Mouse (Mus musculus): Measurements from ENCODE around the gene Maml3. TPM values are rescaled to one million over a fixed set of nuclear protein-coding genes. Genes with fewer than 3 reads are reported as not detected.

Maml3 gene
- polyA plus RNA-seq, 1 experiment from 2014 or later = 5.4 TPM

DNA sequence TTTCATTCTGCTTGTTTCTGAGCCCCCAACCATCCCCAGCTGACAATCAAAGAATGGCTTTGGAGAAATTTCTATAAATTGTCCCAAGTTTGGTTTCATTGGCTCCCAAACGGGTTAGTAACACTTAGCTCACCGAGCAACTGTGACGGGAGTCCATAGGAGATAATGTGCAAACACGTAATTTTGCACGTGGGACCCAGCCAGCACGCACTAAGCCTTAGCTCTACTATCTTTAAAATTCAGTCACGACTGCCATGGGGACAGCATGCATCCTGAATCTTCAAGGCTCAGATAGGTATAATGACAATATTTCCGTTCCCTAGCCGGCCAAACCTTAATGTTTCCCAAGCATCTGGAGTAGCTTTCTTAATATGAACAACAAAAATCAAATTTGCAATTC lies 243.2 kb downstream of the Maml3 start:
- 87% methylated on average over 9 of the region's 9 CpGs for whole genome bisulfite sequencing
- ATAC-seq (ENCODE audit: insufficient number of reproducible peaks, insufficient read depth, low FRiP score, low TSS enrichment, low read depth) = no peak
- peaks cover 23% of the 10 kb centered on the region for H3K4me1 ChIP-seq (replicated peaks)
- no peak overlapping the region for H3K9ac ChIP-seq (replicated peaks)
- no peak overlapping the region for H3K4me3 ChIP-seq (replicated peaks)
- H3K4me2 ChIP-seq = no peak overlapping the region
- H3K27me3 ChIP-seq = no peaks in the 10 kb centered on the region
- no peak overlapping the region for H3K27ac ChIP-seq
- no peaks in the 10 kb centered on the region for H3K36me3 ChIP-seq
- no peaks in the 10 kb centered on the region for H3K9me3 ChIP-seq

DNA sequence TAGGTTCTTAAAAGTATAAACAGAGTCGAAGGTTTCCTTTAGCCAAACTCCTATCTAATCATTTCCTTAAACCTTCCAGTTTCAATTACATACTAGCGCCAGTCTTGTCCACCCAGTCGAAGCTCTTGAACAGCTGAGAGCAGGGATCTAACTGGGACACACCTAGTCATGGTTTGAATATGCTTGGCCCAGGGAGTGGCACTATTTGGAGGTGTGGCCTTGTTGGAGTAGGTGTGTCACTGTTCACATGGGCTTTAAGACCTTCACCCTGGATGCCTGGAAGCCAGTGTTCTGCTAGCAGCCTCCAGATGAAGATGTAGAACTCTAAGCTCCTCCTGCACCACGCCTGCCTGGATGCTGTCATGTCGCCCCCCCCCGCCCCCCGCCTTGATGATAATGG lies 244.4 kb downstream of the Maml3 start:
- H3K27ac ChIP-seq = no peak overlapping the region
- no peak for ATAC-seq (ENCODE audit: insufficient number of reproducible peaks, insufficient read depth, low FRiP score, low TSS enrichment, low read depth)
- peaks cover 8% of the 10 kb centered on the region for H3K36me3 ChIP-seq
- H3K9ac ChIP-seq (replicated peaks) = no peak overlapping the region
- no peak overlapping the region for H3K4me3 ChIP-seq (replicated peaks)
- 83% methylated on average over 7 of the region's 7 CpGs for WGBS
- no peaks in the 10 kb centered on the region for H3K9me3 ChIP-seq
- no peak overlapping the region for H3K4me2 ChIP-seq
- H3K4me1 ChIP-seq (replicated peaks) = peaks cover 23% of the 10 kb centered on the region
- no peaks in the 10 kb centered on the region for H3K27me3 ChIP-seq

DNA sequence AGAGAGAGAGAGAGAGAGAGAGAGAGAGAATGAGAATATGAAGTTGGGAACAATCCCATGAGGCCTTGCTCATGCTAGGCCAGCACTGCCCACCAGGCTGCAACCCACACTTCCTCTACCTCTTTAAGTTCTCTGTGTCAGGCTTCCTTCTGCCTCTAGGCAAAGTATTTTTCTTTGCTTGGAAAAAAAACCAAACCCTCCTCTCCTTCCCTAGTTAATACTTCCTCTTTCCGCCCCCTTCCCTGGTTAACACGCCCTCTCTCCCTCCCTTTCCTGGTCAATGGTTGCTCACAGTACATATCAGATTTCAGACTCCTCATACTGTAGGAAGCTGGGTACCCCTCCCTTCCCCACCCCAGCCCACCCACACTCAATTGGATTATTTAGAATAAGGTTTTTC lies 245.7 kb downstream of the Maml3 start:
- Histone ChIP-seq H3K27me3 (no peaks in the 10 kb centered on the region), H3K36me3 (peaks cover 8% of the 10 kb centered on the region), H3K4me2 (no peak overlapping the region), H3K9ac (replicated peaks) (no peak overlapping the region), H3K27ac (no peak overlapping the region), H3K4me1 (replicated peaks) (peaks cover 23% of the 10 kb centered on the region), H3K4me3 (replicated peaks) (no peak overlapping the region), H3K9me3 (no peaks in the 10 kb centered on the region)
- ATAC-seq (ENCODE audit: insufficient number of reproducible peaks, insufficient read depth, low FRiP score, low TSS enrichment, low read depth) = no peak
- 41% methylated on average over 2 of the region's 2 CpGs for WGBS

DNA sequence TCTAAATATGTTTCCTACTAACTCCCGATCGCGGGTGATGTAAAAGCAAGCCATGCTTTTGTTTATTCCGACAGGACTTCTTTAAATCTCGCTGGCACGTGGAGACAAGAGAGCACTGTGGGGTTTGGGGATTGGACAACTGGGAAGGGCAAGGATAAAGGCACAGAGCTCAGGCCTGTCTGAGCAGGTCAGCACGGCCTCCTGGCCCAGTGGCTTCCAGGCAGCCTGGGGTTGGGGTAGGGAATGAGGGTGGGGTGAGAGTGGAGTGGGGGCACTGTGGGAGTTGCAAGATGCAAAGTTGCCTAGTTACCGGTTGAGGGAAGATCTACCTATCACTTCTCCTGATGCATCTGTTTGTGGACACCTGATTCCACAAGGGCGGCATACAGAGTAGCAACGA lies 250.7 kb downstream of the Maml3 start:
- no peaks in the 10 kb centered on the region for H3K27me3 ChIP-seq
- no peak overlapping the region for H3K27ac ChIP-seq
- peaks cover 8% of the 10 kb centered on the region for H3K36me3 ChIP-seq
- no peak overlapping the region for H3K4me3 ChIP-seq (replicated peaks)
- H3K4me1 ChIP-seq (replicated peaks) = peaks cover 4% of the 10 kb centered on the region; the same call in 1 of the 2 replicates
- no peaks in the 10 kb centered on the region for H3K9me3 ChIP-seq
- no peak overlapping the region for H3K9ac ChIP-seq (replicated peaks)
- no peak for ATAC-seq (ENCODE audit: insufficient number of reproducible peaks, insufficient read depth, low FRiP score, low TSS enrichment, low read depth)
- H3K4me2 ChIP-seq = no peak overlapping the region
- WGBS = 78% methylated on average over 10 of the region's 10 CpGs

DNA sequence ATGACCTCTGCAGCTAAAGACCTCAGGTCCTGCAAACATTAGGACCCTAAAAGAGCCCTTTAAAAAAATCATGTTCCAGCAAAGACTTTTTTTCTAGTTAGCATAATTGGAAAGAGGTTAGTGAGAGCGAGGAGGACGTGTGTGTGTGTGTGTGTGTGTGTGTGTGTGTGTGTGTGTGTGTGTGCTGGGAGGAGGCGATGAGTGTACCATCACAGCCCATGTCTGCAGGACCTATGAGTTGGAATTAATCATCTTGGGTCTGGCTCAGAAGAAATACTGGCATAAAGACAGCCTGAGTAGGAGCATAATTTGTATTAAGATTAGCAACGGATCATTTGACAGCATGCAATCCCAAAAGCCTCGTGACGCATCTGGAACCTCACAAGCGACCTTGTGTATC lies 251.3 kb downstream of the Maml3 start:
- Histone ChIP-seq H3K4me2 (no peak overlapping the region), H3K9ac (replicated peaks) (no peak overlapping the region), H3K27me3 (no peaks in the 10 kb centered on the region), H3K27ac (no peak overlapping the region), H3K36me3 (peaks cover 8% of the 10 kb centered on the region), H3K4me1 (replicated peaks) (no peaks in the 10 kb centered on the region), H3K4me3 (replicated peaks) (no peak overlapping the region), H3K9me3 (no peaks in the 10 kb centered on the region)
- 93% methylated on average over 7 of the region's 7 CpGs for WGBS
- ATAC-seq (ENCODE audit: insufficient number of reproducible peaks, insufficient read depth, low FRiP score, low TSS enrichment, low read depth) = no peak

DNA sequence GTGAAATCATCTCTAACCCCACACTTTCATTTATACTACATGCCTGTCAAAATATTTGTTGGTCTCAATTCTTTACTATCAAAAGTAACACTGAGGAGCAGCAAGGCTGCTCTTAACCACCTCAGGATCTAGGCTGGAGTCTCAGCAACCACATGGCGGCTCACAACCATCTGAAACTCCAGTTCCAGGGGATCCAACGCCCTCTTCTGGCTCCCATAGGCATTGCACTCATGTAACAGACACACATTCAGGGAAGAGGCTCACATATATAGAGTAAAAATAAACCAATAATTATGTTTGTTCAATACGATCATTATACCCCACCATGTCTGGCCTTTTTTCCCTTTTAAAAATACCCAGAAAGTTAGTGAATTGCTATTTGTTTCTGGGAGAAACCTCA lies 252.2 kb downstream of the Maml3 start:
- 78% methylated on average over 3 of the region's 3 CpGs for WGBS
- H3K36me3 ChIP-seq = peaks cover 8% of the 10 kb centered on the region
- H3K27ac ChIP-seq = no peak overlapping the region
- ATAC-seq (ENCODE audit: insufficient number of reproducible peaks, insufficient read depth, low FRiP score, low TSS enrichment, low read depth) = no peak
- H3K4me1 ChIP-seq (replicated peaks) = no peaks in the 10 kb centered on the region
- H3K4me3 ChIP-seq (replicated peaks) = no peak overlapping the region
- H3K4me2 ChIP-seq = no peak overlapping the region
- no peak overlapping the region for H3K9ac ChIP-seq (replicated peaks)
- no peaks in the 10 kb centered on the region for H3K9me3 ChIP-seq
- H3K27me3 ChIP-seq = no peaks in the 10 kb centered on the region

DNA sequence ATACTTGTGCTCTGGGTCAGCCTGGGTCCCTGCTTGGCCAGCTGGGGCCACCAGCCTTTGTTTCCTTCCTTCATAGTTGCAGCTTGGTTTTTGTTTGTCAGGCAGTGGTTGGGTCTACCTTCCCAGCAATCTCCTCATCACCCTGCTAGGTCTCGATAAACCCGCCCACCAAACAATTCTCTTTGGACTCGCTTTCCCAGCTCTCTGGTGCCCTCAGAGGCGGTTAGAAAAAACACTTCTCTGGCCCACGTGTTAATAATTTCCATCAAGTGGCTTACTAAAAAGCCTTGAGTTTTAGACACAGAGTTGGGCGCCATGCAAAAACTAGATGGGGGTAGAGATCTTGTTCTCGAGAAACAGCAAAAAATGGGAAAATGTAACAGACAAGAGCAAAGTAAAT lies 253.3 kb downstream of the Maml3 start:
- Histone ChIP-seq H3K4me2 (no peak overlapping the region), H3K27me3 (no peaks in the 10 kb centered on the region), H3K4me3 (replicated peaks) (no peak overlapping the region), H3K9ac (replicated peaks) (no peak overlapping the region), H3K9me3 (no peaks in the 10 kb centered on the region), H3K36me3 (peaks cover 8% of the 10 kb centered on the region), H3K27ac (no peak overlapping the region), H3K4me1 (replicated peaks) (no peaks in the 10 kb centered on the region)
- 61% methylated on average over 7 of the region's 7 CpGs for WGBS
- ATAC-seq (ENCODE audit: insufficient number of reproducible peaks, insufficient read depth, low FRiP score, low TSS enrichment, low read depth) = no peak

DNA sequence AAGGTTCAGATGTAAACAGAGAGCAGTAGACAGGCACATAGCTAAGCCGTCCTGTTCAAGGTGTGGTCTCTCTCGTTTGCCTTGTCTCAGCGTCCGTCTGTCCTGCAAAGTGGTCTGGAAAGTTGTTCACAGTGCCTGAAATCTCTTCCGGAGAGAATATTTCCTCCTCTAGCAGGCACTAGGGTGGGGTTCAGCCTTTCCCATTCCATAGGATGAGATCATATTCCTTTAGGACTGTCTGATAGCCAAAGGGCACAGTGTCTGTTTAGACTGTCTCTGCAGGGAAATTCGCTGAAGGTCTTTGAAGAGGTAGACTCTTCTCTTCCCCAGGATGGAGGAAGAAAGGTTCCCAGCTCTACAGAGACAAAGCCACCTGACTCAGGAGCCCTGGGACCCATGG lies 255.4 kb downstream of the Maml3 start:
- no peak overlapping the region for H3K4me2 ChIP-seq
- ATAC-seq (ENCODE audit: insufficient number of reproducible peaks, insufficient read depth, low FRiP score, low TSS enrichment, low read depth) = no peak
- 84% methylated on average over 6 of the region's 6 CpGs for WGBS
- H3K9me3 ChIP-seq = no peaks in the 10 kb centered on the region
- H3K36me3 ChIP-seq = no peaks in the 10 kb centered on the region
- H3K27me3 ChIP-seq = no peaks in the 10 kb centered on the region
- H3K4me1 ChIP-seq (replicated peaks) = no peaks in the 10 kb centered on the region
- no peak overlapping the region for H3K4me3 ChIP-seq (replicated peaks)
- H3K27ac ChIP-seq = no peak overlapping the region
- H3K9ac ChIP-seq (replicated peaks) = no peak overlapping the region

DNA sequence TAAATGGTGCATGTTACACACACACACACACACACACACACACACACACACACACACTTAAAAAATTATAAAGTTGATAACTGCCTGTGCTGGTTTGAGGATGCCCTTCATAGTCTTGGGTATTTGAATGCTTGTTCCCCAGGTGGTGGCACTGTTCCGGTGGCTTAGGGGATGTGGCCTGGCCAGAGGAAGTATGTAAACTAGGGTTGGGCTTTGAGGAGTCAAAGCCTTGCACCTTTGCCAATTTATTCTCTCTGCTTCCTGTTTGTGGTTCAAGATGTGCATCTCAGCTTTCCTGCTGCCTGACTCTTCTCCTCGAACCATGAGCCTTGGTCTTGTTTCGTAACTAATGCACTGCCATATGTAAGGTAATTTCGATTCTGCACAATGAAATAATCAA lies 257.6 kb downstream of the Maml3 start:
- Histone ChIP-seq H3K36me3 (no peaks in the 10 kb centered on the region), H3K27me3 (no peaks in the 10 kb centered on the region), H3K4me2 (no peak overlapping the region), H3K4me1 (replicated peaks) (0 out of 2 replicates have a peak, but pooled peaks cover 1% of the 10 kb centered on the region), H3K27ac (no peak overlapping the region), H3K9ac (replicated peaks) (no peak overlapping the region), H3K9me3 (no peaks in the 10 kb centered on the region), H3K4me3 (replicated peaks) (no peak overlapping the region)
- WGBS = 92% methylated on average over 4 of the region's 4 CpGs
- ATAC-seq (ENCODE audit: insufficient number of reproducible peaks, insufficient read depth, low FRiP score, low TSS enrichment, low read depth) = no peak

DNA sequence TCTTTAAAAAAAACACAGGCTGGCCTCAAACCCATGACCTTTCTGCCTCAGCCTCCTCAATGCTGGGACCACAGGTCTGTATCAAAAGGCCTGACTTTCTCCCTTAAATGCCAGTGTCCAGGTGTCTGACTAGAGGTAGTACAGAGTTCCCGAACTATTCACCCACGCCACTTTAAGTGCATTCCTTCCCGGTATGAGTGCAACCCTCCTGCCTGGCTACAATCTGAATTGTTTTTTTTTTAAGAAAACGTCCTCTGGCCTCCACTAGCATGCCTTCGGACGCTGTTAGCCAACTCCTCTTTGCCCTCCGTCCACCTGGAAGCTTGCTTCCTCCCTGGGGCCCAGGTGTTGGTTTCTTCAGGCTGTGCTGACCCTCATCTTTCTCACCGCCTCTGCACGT lies 260.6 kb downstream of the Maml3 start:
- WGBS = 74% methylated on average over 9 of the region's 9 CpGs
- peaks cover 4% of the 10 kb centered on the region for H3K4me1 ChIP-seq (replicated peaks)
- no peak overlapping the region for H3K27ac ChIP-seq
- no peak overlapping the region for H3K4me2 ChIP-seq
- no peaks in the 10 kb centered on the region for H3K9me3 ChIP-seq
- ATAC-seq (ENCODE audit: insufficient number of reproducible peaks, insufficient read depth, low FRiP score, low TSS enrichment, low read depth) = no peak
- no peak overlapping the region for H3K4me3 ChIP-seq (replicated peaks)
- no peak overlapping the region for H3K9ac ChIP-seq (replicated peaks)
- no peaks in the 10 kb centered on the region for H3K27me3 ChIP-seq
- H3K36me3 ChIP-seq = no peaks in the 10 kb centered on the region

DNA sequence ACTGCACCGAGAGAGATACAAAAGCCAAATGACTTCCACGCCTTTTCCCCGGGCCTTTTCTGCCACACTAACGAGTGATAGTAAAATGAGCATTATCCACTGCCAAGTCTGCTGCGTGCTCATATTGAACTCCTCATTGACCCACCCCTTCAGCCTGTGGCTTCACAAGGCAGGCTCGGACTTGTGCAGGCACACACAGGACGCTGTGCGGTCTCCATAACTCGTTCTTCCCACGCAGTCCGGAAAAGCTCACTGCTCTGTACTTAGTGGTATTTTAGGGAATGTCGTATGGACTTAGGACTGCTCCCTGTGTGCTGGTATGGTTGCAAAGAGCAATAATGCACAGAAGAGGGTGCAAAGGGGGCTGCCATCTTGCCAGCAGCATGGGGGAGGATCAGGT lies 262.7 kb downstream of the Maml3 start:
- ATAC-seq (ENCODE audit: insufficient number of reproducible peaks, insufficient read depth, low FRiP score, low TSS enrichment, low read depth) = no peak
- no peaks in the 10 kb centered on the region for H3K27me3 ChIP-seq
- no peaks in the 10 kb centered on the region for H3K9me3 ChIP-seq
- no peak overlapping the region for H3K9ac ChIP-seq (replicated peaks)
- H3K36me3 ChIP-seq = no peaks in the 10 kb centered on the region
- no peak overlapping the region for H3K27ac ChIP-seq
- no peak overlapping the region for H3K4me2 ChIP-seq
- 60% methylated on average over 12 of the region's 12 CpGs for WGBS
- H3K4me3 ChIP-seq (replicated peaks) = no peak overlapping the region
- H3K4me1 ChIP-seq (replicated peaks) = peaks cover 4% of the 10 kb centered on the region

DNA sequence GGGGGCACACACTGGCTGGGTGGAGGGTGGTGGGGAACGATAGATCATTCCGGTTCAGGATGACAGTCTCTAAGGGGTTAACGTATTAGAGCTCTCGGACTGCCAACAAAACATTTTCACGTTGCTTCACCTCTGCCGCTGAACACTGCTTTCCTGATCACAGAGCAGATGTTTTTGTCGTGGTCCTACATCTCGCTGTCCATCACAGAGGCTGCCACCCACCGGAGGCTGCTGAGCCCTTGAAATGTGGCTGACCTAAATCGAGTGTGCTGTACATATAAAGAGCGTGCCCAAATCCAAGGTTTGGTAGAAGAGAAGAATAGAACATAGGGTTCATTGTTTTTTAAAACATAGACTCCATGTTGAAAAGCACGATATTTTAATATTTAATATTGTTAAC lies 263.3 kb downstream of the Maml3 start:
- no peaks in the 10 kb centered on the region for H3K27me3 ChIP-seq
- no peak for ATAC-seq (ENCODE audit: insufficient number of reproducible peaks, insufficient read depth, low FRiP score, low TSS enrichment, low read depth)
- H3K27ac ChIP-seq = no peak overlapping the region

More for the DNA sequence above, 263.3 kb downstream of the Maml3 start:
- Histone ChIP-seq H3K36me3 (no peaks in the 10 kb centered on the region), H3K4me1 (replicated peaks) (peaks cover 4% of the 10 kb centered on the region), H3K9ac (replicated peaks) (no peak overlapping the region), H3K9me3 (no peaks in the 10 kb centered on the region), H3K4me2 (no peak overlapping the region), H3K4me3 (replicated peaks) (no peak overlapping the region)
- WGBS = 60% methylated on average over 12 of the region's 12 CpGs

Data from limb, embryonic 12.5 days (tissue).